In the genomic region with DNA sequence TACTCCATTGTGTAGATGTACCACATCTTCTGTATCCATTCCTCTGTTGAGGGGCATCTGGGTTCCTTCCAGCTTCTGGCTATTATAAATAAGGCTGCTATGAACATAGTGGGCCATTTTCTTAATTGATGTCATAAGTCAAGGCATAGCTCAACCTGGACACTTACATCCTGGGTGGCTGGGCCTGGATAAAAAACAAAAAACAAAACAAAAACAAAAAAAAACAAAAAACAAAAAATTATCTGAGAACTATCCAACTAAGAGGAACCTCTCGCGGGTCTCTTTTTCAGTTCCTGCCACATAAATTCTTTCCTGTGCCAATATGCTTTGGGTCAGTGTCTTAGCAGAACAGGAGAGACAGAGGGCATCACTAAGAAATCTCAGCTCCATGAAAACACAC, we compare ENCODE assay signal across 16 mouse cellular contexts. TPM values are rescaled to one million over a fixed set of nuclear protein-coding genes. Genes with fewer than 3 reads are reported as not detected.
"Had no signal": no experiment of that assay in that cellular context is flagged by ENCODE, and none has a peak within 500 bp of the region (broad histone marks: within the 10 kb centered on the region; RNA-seq: fewer than 3 reads in every experiment).

No protein-coding gene starts in this region.

RNA-seq across cellular contexts. Expression of gene Gm17019, which starts 18.0 kb away (rescaled TPM):
- total RNA-seq: megakaryocyte progenitor cell, adult 5-6 weeks; monocyte, adult 5-6 weeks had no signal
- polyA plus RNA-seq: liver, embryonic 15.5 days; liver, postnatal 0 days; lung, adult 2 months; lung, embryonic 15.5 days; lung, postnatal 0 days; macrophage; midbrain, embryonic 11.5 days; midbrain, embryonic 13.5 days; midbrain, embryonic 16.5 days; neural tube, embryonic 13.5 days; neural tube, embryonic 15.5 days; small intestine, adult 2 months; stomach, embryonic 14.5 days; thymus, postnatal 0 days had no signal
